Mouse (Mus musculus): ENCODE measurements at regions not wholly inside any gene's neighbourhood (a gene's known extent, or its start where the extent isn't known, plus 50 kb on each side); places are given as distances from the start of the nearest gene placed in this dataset.

DNA sequence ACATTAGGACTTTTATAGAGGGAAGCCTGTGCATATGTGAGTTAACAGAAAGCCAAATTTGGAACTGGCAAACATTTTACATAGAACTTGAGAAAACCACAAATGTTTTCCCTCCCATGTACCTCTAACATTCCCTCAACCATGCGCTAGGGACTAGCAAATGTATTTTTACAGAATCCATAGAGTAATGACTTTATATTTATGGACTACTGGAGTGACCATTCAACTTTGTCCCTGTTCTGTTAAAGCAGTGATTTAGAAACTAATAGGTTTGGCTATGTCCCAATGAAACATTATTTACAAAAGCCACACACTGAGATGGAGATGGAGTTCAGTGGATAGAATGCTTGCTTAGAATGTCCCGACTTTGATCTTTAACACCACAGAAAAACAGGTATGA, 557.0 kb downstream of the Ebf1 start:
- no peak for TF ChIP-seq CTCF (IDR thresholded peaks at IDR 0.05; ENCODE audit: borderline replicate concordance, extremely low read depth, insufficient read depth, insufficient read length)
- TF ChIP-seq POLR2A (IDR thresholded peaks at IDR 0.05; ENCODE audit: borderline replicate concordance, extremely low read depth, insufficient read depth, insufficient read length, poor library complexity, severe bottlenecking) = no peak

All from brain, embryonic 14.5 days (tissue).